Comparison of ENCODE assay signal across 8 mouse cellular contexts in the genomic region with DNA sequence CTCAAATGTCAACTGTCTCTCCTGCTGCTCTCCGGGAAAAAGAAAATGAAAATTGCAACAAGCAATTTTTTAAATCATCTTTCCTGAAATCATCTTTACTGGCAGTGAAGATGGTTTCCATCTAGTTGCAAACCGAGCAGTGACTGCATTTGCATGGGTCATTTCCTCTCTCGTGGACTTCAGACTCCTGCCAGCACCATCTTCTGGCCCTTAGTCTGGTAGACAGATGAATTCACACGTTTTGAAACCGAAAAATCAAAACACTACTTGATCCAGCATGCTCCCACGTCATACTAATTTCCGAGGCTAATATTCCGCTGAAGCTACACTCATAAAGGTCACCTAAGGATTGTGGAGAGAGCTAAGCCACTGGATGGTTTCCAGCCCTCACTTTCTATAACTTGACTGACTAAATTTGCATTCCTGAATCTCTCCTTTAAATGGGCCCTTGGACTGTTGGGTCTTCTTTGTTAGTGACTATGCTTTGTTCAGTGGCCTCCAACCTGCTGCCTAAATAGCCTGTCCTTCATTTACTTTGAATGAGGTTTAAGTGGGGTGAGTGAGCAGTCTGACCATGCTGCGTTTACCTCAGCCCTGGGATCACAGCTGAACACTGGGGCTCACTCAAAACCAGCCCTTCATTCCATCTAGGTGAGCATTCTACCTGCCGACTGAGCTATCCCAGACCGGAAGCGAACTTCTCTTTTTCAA. TPM values are rescaled to one million over a fixed set of nuclear protein-coding genes. Genes with fewer than 3 reads are reported as not detected.
DNase-seq lines count a peak whose midpoint lies in the region; ATAC-seq and TF ChIP-seq lines count a peak whose summit lies in the region.

No protein-coding gene starts in this region.

- no peaks in the 10 kb centered on the region for H3K79me2 ChIP-seq in liver, adult 2 months (ENCODE audit: control insufficient read depth, insufficient read depth, low read length)

- H3K4me3 ChIP-seq in liver, adult 2 months (ENCODE audit: insufficient read depth, low read depth, low read length): no peak overlapping the region; the same call in 1 of the 2 replicates
- H3K4me3 ChIP-seq in forebrain, embryonic 14.5 days (ENCODE audit: low read depth, low read length): peak overlapping the region; percentile 75
- H3K4me3 ChIP-seq in intestine, embryonic 16.5 days (ENCODE audit: low read length): peak overlapping the region; percentile 74
- H3K4me3 ChIP-seq in lung, embryonic 16.5 days (ENCODE audit: low read length): peak overlapping the region; percentile 67
- H3K4me3 ChIP-seq in stomach, postnatal 0 days (ENCODE audit: low read depth, low read length): peak overlapping the region; percentile 75

- peak overlapping the region; percentile 86; the same call in 1 of the 2 replicates for H3K9ac ChIP-seq in liver, adult 2 months (ENCODE audit: low read depth, low read length)
- peak overlapping the region; percentile 80 for H3K9ac ChIP-seq in forebrain, embryonic 14.5 days (ENCODE audit: low read length)
- H3K9ac ChIP-seq in intestine, embryonic 16.5 days (ENCODE audit: low read depth, low read length): peak overlapping the region; percentile 73; the same call in 1 of the 2 replicates
- peak overlapping the region; percentile 85 for H3K9ac ChIP-seq in lung, embryonic 16.5 days (ENCODE audit: low read length)
- peak overlapping the region; percentile 80 for H3K9ac ChIP-seq in stomach, postnatal 0 days (ENCODE audit: low read length)

- no peaks in the 10 kb centered on the region; the same call in 1 of the 2 replicates for H3K4me1 ChIP-seq in liver, adult 2 months (ENCODE audit: control insufficient read depth, insufficient read depth, low read length)
- peaks cover 10% of the 10 kb centered on the region; the same call in 1 of the 2 replicates for H3K4me1 ChIP-seq in forebrain, embryonic 14.5 days (ENCODE audit: control insufficient read depth, insufficient read depth, low read length)
- H3K4me1 ChIP-seq in intestine, embryonic 16.5 days (ENCODE audit: control insufficient read depth, insufficient read depth, low read length): peaks cover 9% of the 10 kb centered on the region
- H3K4me1 ChIP-seq in lung, embryonic 16.5 days (replicated peaks; ENCODE audit: control insufficient read depth, insufficient read depth, low read length): peaks cover 14% of the 10 kb centered on the region
- H3K4me1 ChIP-seq in stomach, postnatal 0 days (replicated peaks; ENCODE audit: control insufficient read depth, insufficient read depth): no peaks in the 10 kb centered on the region

- no peak overlapping the region for H3K27ac ChIP-seq in liver, adult 2 months (replicated peaks; ENCODE audit: insufficient read depth, low read depth, low read length)
- H3K27ac ChIP-seq in forebrain, embryonic 14.5 days (ENCODE audit: low read depth, low read length): peak overlapping the region; percentile 70; the same call in 1 of the 2 replicates
- H3K27ac ChIP-seq in intestine, embryonic 16.5 days (ENCODE audit: low read length): peak overlapping the region; percentile 69; the same call in 1 of the 2 replicates
- H3K27ac ChIP-seq in lung, embryonic 16.5 days (ENCODE audit: low read length): peak overlapping the region; percentile 10; the same call in 1 of the 2 replicates
- peak overlapping the region; percentile 93 for H3K27ac ChIP-seq in stomach, postnatal 0 days (replicated peaks)

- no peaks in the 10 kb centered on the region for H3K9me3 ChIP-seq in forebrain, embryonic 14.5 days (replicated peaks; ENCODE audit: control insufficient read depth, low read length)
- no peaks in the 10 kb centered on the region for H3K9me3 ChIP-seq in intestine, embryonic 16.5 days (ENCODE audit: control insufficient read depth, low read length)
- no peaks in the 10 kb centered on the region for H3K9me3 ChIP-seq in lung, embryonic 16.5 days (ENCODE audit: control insufficient read depth, low read length)
- H3K9me3 ChIP-seq in stomach, postnatal 0 days (ENCODE audit: control insufficient read depth, low read length): no peaks in the 10 kb centered on the region

- TF ChIP-seq EP300 in stomach, postnatal 0 days (optimal IDR thresholded peaks at IDR 0.05): no peak

- 49% methylated on average over 12 of the region's 12 CpGs for WGBS in liver, adult 2 months
- 9% methylated on average over 12 of the region's 12 CpGs for WGBS in forebrain, embryonic 14.5 days
- WGBS in intestine, embryonic 16.5 days: 31% methylated on average over 12 of the region's 12 CpGs
- WGBS in lung, embryonic 16.5 days: 23% methylated on average over 12 of the region's 12 CpGs
- 30% methylated on average over 12 of the region's 12 CpGs for WGBS in stomach, postnatal 0 days

- peak; percentile 23 for DNase-seq in liver, adult 2 months (ENCODE audit: extremely low read depth, low read depth, low spot score)
- no peak for DNase-seq in liver
- DNase-seq in forebrain, embryonic 14.5 days (ENCODE audit: low spot score): peak; percentile 35
- no peak for DNase-seq in stomach, postnatal 0 days (ENCODE audit: low spot score)
- DNase-seq in right cerebral cortex, postnatal 10 days (ENCODE audit: low spot score in 2 of 2): no peak

- H3K36me3 ChIP-seq in liver, adult 2 months (ENCODE audit: control insufficient read depth, insufficient read depth, low read length): no peaks in the 10 kb centered on the region
- H3K36me3 ChIP-seq in forebrain, embryonic 14.5 days (ENCODE audit: control insufficient read depth, insufficient read depth, low read length): no peaks in the 10 kb centered on the region
- no peaks in the 10 kb centered on the region for H3K36me3 ChIP-seq in intestine, embryonic 16.5 days (ENCODE audit: control insufficient read depth, insufficient read depth, low read length)
- H3K36me3 ChIP-seq in lung, embryonic 16.5 days (ENCODE audit: control insufficient read depth, insufficient read depth, low read length): no peaks in the 10 kb centered on the region
- no peaks in the 10 kb centered on the region for H3K36me3 ChIP-seq in stomach, postnatal 0 days (ENCODE audit: control insufficient read depth, insufficient read depth, low read length)

- peak overlapping the region; percentile 99 for H3K4me2 ChIP-seq in forebrain, embryonic 14.5 days (ENCODE audit: low read length)
- peak overlapping the region; percentile 98 for H3K4me2 ChIP-seq in intestine, embryonic 16.5 days (ENCODE audit: low read depth, low read length)
- H3K4me2 ChIP-seq in lung, embryonic 16.5 days (ENCODE audit: low read depth, low read length): peak overlapping the region; percentile 80
- H3K4me2 ChIP-seq in stomach, postnatal 0 days (replicated peaks; ENCODE audit: low read depth): peak overlapping the region; percentile 97

- no peaks in the 10 kb centered on the region for H3K27me3 ChIP-seq in liver, adult 2 months (ENCODE audit: control insufficient read depth, insufficient read depth, low read length)
- no peaks in the 10 kb centered on the region; the same call in 1 of the 2 replicates for H3K27me3 ChIP-seq in forebrain, embryonic 14.5 days (replicated peaks; ENCODE audit: control insufficient read depth, insufficient read depth, low read length)
- peaks cover 11% of the 10 kb centered on the region; the same call in 1 of the 2 replicates for H3K27me3 ChIP-seq in intestine, embryonic 16.5 days (replicated peaks; ENCODE audit: control insufficient read depth, insufficient read depth, low read length)
- peaks cover 5% of the 10 kb centered on the region; the same call in 1 of the 2 replicates for H3K27me3 ChIP-seq in lung, embryonic 16.5 days (ENCODE audit: control insufficient read depth, insufficient read depth, low read depth, low read length)
- H3K27me3 ChIP-seq in stomach, postnatal 0 days (ENCODE audit: control insufficient read depth, insufficient read depth, low read length): no peaks in the 10 kb centered on the region

- TF ChIP-seq POLR2A in liver, adult 2 months (IDR thresholded peaks at IDR 0.05; ENCODE audit: extremely low read depth, insufficient read depth, low read length): no peak

- no peak for TF ChIP-seq CTCF in liver, adult 2 months (IDR thresholded peaks at IDR 0.05; ENCODE audit: low read depth, low read length)
- no peak for TF ChIP-seq CTCF in stomach, postnatal 0 days (IDR thresholded peaks at IDR 0.05; ENCODE audit: low read depth)

- ATAC-seq in forebrain, embryonic 14.5 days: no peak
- no peak for ATAC-seq in intestine, embryonic 16.5 days
- no peak for ATAC-seq in lung, embryonic 16.5 days (ENCODE audit: low read depth)
- ATAC-seq in stomach, postnatal 0 days (ENCODE audit: low FRiP score, low TSS enrichment): no peak
- ATAC-seq in erythroid progenitor cell, adult 5-6 weeks (replicated peaks; ENCODE audit: low FRiP score, poor library complexity, severe bottlenecking): no peak

RNA-seq across cellular contexts. Expression of gene Dgkh, which starts 0.9 kb away (rescaled TPM):
- total RNA-seq in liver, adult 2 months (2014; rRNA removed): 1.7 and 1.8 TPM in 2 replicates
- polyA plus RNA-seq in liver, adult 2 months (2012; rRNA removed): 0.14 and 0.24 TPM in 2 replicates
- polyA plus RNA-seq in forebrain, embryonic 14.5 days (2014; fragmentation: Nextera tagmentation; extraction: Ambion mirVana): 1.5 and 2.1 TPM in 2 replicates
- 0.68 and 0.73 TPM in 2 replicates for polyA plus RNA-seq in intestine, embryonic 16.5 days (2015; fragmentation: Nextera tagmentation; extraction: Ambion mirVana)
- polyA plus RNA-seq in lung, embryonic 16.5 days (2015; fragmentation: Nextera tagmentation; extraction: Ambion mirVana): 1.8 and 2.8 TPM in 2 replicates
- 0.76 and 0.86 TPM in 2 replicates for polyA plus RNA-seq in stomach, postnatal 0 days (2015; fragmentation: Nextera tagmentation; extraction: Ambion mirVana)
- 0.84 and 1.1 TPM in 2 replicates for total RNA-seq in erythroid progenitor cell, adult 5-6 weeks (2015; ENCODE audit: low replicate concordance)
- 0.90 and 3.6 TPM in 2 replicates for total RNA-seq in erythroid progenitor cell, adult 5-6 weeks (2017; ENCODE audit: low replicate concordance)

Comparison
In these comparisons a context has a peak if more than half of its experiments do, and no peak if none do; other contexts are left out.
1. DNase-seq: peak in liver, adult 2 months (single experiment) and forebrain, embryonic 14.5 days (single experiment); none in liver (single experiment), stomach, postnatal 0 days (single experiment) and right cerebral cortex, postnatal 10 days (0 of 2).
2. Peak in every context shown above with its lines, with median percentiles within 50 percentile points of each other: H3K9ac ChIP-seq and H3K4me2 ChIP-seq.